Mouse (Mus musculus): Measurements from ENCODE around the gene Serpina3b. TPM values are rescaled to one million over a fixed set of nuclear protein-coding genes. Genes with fewer than 3 reads are reported as not detected.

Gene Serpina3b
- polyA plus RNA-seq, 1 experiment from 2014 or later = not detected

DNA sequence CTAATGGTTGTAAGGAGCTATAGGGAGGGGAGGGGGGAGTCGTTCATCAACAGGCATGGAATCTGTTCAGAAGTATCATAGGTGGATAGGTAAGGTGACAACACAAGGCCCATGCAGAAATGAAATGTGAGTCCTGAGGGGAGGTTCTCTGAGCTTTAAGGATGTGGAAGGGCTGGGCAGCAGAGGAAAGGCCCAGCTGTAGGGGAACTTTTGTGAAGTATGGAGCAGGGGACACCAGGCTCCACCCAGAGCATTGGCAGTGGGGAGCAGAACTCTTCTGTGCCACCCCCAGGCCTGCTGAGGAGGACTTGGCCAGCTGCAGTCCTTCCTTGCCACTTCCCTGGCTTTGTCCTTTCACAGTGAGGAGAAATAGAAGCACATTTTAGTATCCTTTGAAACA lies 13.7 kb downstream of the Serpina3b start:
- Histone ChIP-seq H3K9me3 (ENCODE audit: control insufficient read depth, low read length) (no peaks in the 10 kb centered on the region), H3K27me3 (ENCODE audit: control insufficient read depth, insufficient read depth, low read length) (no peaks in the 10 kb centered on the region), H3K4me2 (ENCODE audit: low read length) (no peak overlapping the region), H3K27ac (replicated peaks in 1 of 2; ENCODE audit: control insufficient read depth in 1 of 2, insufficient read depth in 1 of 2, low read depth in 2 of 2, low read length in 2 of 2) (no peak overlapping the region), H3K4me3 (ENCODE audit: control insufficient read depth in 1 of 2, insufficient read depth in 1 of 2, low read depth in 1 of 2, low read length in 2 of 2) (no peak overlapping the region), H3K36me3 (ENCODE audit: control insufficient read depth, insufficient read depth, low read length) (no peaks in the 10 kb centered on the region), H3K9ac (ENCODE audit: low read length) (no peak overlapping the region), H3K4me1 (ENCODE audit: control insufficient read depth in 2 of 2, insufficient read depth in 2 of 2, low read length in 2 of 2) (no peaks in the 10 kb centered on the region)
- no peak for ATAC-seq (ENCODE audit: insufficient number of reproducible peaks, insufficient read depth, low FRiP score, low read depth)
- WGBS = 56% methylated on average over 1 of the region's 1 CpGs

DNA sequence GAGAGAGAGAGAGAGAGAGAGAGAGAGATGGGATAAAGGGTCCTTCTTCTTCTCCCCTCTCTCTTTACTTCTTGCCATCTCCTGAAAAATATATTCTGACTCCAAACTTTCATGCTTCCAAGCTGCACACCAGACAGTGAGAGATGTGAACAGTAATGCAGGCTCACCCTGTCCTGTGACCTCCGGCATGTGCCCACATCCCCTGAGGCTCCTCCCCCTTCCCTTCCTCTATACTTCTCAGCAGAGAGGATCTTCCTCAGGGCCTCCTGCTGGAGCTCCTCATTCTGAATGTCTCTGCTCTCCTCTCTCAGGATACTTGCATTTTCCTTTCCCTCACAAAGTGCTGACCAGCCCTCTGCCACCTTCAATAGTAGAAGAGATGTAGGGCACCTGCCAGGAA lies 14.6 kb downstream of the Serpina3b start:
- H3K36me3 ChIP-seq (ENCODE audit: control insufficient read depth, insufficient read depth, low read length) = no peaks in the 10 kb centered on the region
- H3K9me3 ChIP-seq (ENCODE audit: control insufficient read depth, low read length) = no peaks in the 10 kb centered on the region
- no peaks in the 10 kb centered on the region for H3K27me3 ChIP-seq (ENCODE audit: control insufficient read depth, insufficient read depth, low read length)
- H3K4me1 ChIP-seq (ENCODE audit: control insufficient read depth in 2 of 2, insufficient read depth in 2 of 2, low read length in 2 of 2) = no peaks in the 10 kb centered on the region
- H3K4me3 ChIP-seq (ENCODE audit: control insufficient read depth in 1 of 2, insufficient read depth in 1 of 2, low read depth in 1 of 2, low read length in 2 of 2) = no peak overlapping the region
- H3K27ac ChIP-seq (replicated peaks in 1 of 2; ENCODE audit: control insufficient read depth in 1 of 2, insufficient read depth in 1 of 2, low read depth in 2 of 2, low read length in 2 of 2) = no peak overlapping the region
- 44% methylated on average over 1 of the region's 1 CpGs for WGBS
- no peak for ATAC-seq (ENCODE audit: insufficient number of reproducible peaks, insufficient read depth, low FRiP score, low read depth)
- no peak overlapping the region for H3K9ac ChIP-seq (ENCODE audit: low read length)
- no peak overlapping the region for H3K4me2 ChIP-seq (ENCODE audit: low read length)

DNA sequence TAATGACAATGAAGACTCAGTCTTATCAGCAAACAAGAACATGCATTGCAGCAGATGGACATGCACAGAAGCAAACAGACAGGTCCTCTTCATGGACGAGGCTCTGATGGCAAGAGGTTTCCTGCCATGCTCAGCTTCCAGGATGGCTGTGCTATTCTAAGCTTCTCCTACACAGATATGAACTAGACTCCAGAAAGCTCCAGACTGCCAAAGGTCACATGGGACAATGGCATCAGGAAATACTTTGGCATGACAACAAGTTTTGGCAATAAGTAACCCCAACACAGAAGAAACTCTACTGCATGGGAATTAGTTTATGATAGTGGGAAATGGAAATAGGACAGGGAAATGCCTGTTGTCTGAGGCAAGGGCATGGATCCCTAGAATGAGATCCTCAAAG lies 15.5 kb downstream of the Serpina3b start:
- H3K36me3 ChIP-seq (ENCODE audit: control insufficient read depth, insufficient read depth, low read length) = no peaks in the 10 kb centered on the region
- no peaks in the 10 kb centered on the region for H3K9me3 ChIP-seq (ENCODE audit: control insufficient read depth, low read length)
- H3K9ac ChIP-seq (ENCODE audit: low read length) = no peak overlapping the region
- H3K4me3 ChIP-seq (ENCODE audit: control insufficient read depth in 1 of 2, insufficient read depth in 1 of 2, low read depth in 1 of 2, low read length in 2 of 2) = no peak overlapping the region
- H3K27me3 ChIP-seq (ENCODE audit: control insufficient read depth, insufficient read depth, low read length) = no peaks in the 10 kb centered on the region
- WGBS = 39% methylated on average over 1 of the region's 1 CpGs
- no peak overlapping the region for H3K4me2 ChIP-seq (ENCODE audit: low read length)
- ATAC-seq (ENCODE audit: insufficient number of reproducible peaks, insufficient read depth, low FRiP score, low read depth) = no peak
- no peaks in the 10 kb centered on the region for H3K4me1 ChIP-seq (ENCODE audit: control insufficient read depth in 2 of 2, insufficient read depth in 2 of 2, low read length in 2 of 2)
- H3K27ac ChIP-seq (replicated peaks in 1 of 2; ENCODE audit: control insufficient read depth in 1 of 2, insufficient read depth in 1 of 2, low read depth in 2 of 2, low read length in 2 of 2) = no peak overlapping the region

DNA sequence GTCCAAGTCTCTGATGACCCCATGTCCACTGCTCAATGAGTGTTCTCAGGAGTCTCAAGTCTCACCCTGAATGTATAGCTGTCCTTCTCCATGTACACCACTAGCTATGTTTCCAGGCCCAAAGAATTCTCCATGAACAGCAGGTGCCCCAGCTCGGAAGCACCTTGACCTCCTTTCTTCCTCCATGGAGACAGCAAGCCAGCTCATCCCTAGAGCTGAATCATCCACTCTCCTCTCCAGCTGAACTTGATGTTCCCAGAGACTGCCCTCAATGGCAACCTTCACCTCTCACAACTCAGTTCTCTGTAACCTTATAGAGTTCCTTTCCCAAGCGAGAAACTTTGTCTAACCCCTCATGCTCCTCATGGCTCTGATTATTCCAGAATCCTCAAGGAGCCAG lies 17.8 kb downstream of the Serpina3b start:
- ATAC-seq (ENCODE audit: insufficient number of reproducible peaks, insufficient read depth, low FRiP score, low read depth) = no peak
- 70% methylated on average over 2 of the region's 2 CpGs for WGBS
- no peak overlapping the region for H3K9ac ChIP-seq (ENCODE audit: low read length)
- H3K4me3 ChIP-seq (ENCODE audit: control insufficient read depth in 1 of 2, insufficient read depth in 1 of 2, low read depth in 1 of 2, low read length in 2 of 2) = no peak overlapping the region
- H3K36me3 ChIP-seq (ENCODE audit: control insufficient read depth, insufficient read depth, low read length) = no peaks in the 10 kb centered on the region
- no peak overlapping the region for H3K4me2 ChIP-seq (ENCODE audit: low read length)
- no peaks in the 10 kb centered on the region for H3K4me1 ChIP-seq (ENCODE audit: control insufficient read depth in 2 of 2, insufficient read depth in 2 of 2, low read length in 2 of 2)
- no peak overlapping the region for H3K27ac ChIP-seq (replicated peaks in 1 of 2; ENCODE audit: control insufficient read depth in 1 of 2, insufficient read depth in 1 of 2, low read depth in 2 of 2, low read length in 2 of 2)
- H3K27me3 ChIP-seq (ENCODE audit: control insufficient read depth, insufficient read depth, low read length) = no peaks in the 10 kb centered on the region
- no peaks in the 10 kb centered on the region for H3K9me3 ChIP-seq (ENCODE audit: control insufficient read depth, low read length)

DNA sequence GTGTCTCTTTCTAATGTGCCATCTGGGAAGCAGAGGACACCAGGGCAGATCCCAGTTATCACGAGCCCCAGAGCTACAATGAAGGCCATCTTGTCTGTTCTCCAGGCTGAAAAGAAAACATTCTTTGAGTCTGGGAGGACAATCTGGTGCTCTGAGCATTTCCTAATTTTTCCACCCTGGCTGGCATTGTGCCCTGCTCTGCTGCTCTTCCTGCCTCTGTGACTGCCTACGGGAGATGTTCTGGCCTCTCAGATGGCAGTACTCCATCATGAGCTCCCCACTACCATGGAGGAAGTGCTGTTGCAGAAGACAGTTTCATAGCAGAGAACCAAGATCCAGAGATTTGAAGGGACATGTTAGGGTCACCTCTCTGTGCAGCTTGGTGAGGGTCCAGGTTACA lies 24.2 kb downstream of the Serpina3b start:
- Histone ChIP-seq H3K27me3 (ENCODE audit: control insufficient read depth, insufficient read depth, low read length) (no peaks in the 10 kb centered on the region), H3K4me2 (ENCODE audit: low read length) (no peak overlapping the region), H3K4me3 (ENCODE audit: control insufficient read depth in 1 of 2, insufficient read depth in 1 of 2, low read depth in 1 of 2, low read length in 2 of 2) (no peak overlapping the region), H3K36me3 (ENCODE audit: control insufficient read depth, insufficient read depth, low read length) (no peaks in the 10 kb centered on the region), H3K27ac (replicated peaks in 1 of 2; ENCODE audit: control insufficient read depth in 1 of 2, insufficient read depth in 1 of 2, low read depth in 2 of 2, low read length in 2 of 2) (no peak overlapping the region), H3K4me1 (ENCODE audit: control insufficient read depth in 2 of 2, insufficient read depth in 2 of 2, low read length in 2 of 2) (no peaks in the 10 kb centered on the region), H3K9me3 (ENCODE audit: control insufficient read depth, low read length) (no peaks in the 10 kb centered on the region), H3K9ac (ENCODE audit: low read length) (no peak overlapping the region)
- ATAC-seq (ENCODE audit: insufficient number of reproducible peaks, insufficient read depth, low FRiP score, low read depth) = no peak
- 57% methylated on average over 2 of the region's 2 CpGs for WGBS

DNA sequence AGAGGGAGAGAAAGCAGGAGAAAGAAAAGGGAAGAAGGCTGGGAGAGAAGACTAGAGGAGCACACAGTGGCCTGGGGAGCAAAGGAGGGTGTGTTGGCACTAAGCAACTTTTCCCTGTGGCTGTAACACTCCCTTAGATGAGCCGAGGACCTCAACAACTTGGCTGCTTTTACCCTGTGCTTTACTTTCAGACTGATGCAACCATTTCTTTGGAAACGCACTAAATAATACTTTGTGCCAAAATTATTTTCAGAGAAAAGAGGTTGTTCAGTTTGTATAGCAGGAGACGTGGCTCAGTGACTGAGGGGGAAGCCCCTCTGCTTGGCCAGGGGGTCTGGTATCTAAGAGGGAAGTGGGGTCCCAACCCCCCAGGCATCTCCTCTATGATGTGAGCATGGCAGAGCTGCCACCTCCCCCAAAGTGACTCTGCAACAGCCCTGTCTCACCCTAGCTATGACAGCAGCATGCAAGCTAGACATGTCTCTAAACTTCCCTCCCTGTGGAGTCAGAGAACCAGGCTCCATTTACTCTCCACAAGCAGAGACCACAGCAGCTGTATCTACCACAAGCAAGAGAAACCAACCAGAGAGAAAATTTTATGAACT lies 25.3 kb downstream of the Serpina3b start:
- no peak overlapping the region for H3K27ac ChIP-seq (replicated peaks in 1 of 2; ENCODE audit: control insufficient read depth in 1 of 2, insufficient read depth in 1 of 2, low read depth in 2 of 2, low read length in 2 of 2)
- H3K9me3 ChIP-seq (ENCODE audit: control insufficient read depth, low read length) = no peaks in the 10 kb centered on the region
- H3K36me3 ChIP-seq (ENCODE audit: control insufficient read depth, insufficient read depth, low read length) = no peaks in the 10 kb centered on the region
- WGBS = 77% methylated on average over 3 of the region's 3 CpGs
- no peaks in the 10 kb centered on the region for H3K27me3 ChIP-seq (ENCODE audit: control insufficient read depth, insufficient read depth, low read length)
- H3K4me3 ChIP-seq (ENCODE audit: control insufficient read depth in 1 of 2, insufficient read depth in 1 of 2, low read depth in 1 of 2, low read length in 2 of 2) = no peak overlapping the region
- H3K9ac ChIP-seq (ENCODE audit: low read length) = no peak overlapping the region
- H3K4me2 ChIP-seq (ENCODE audit: low read length) = no peak overlapping the region
- no peak for ATAC-seq (ENCODE audit: insufficient number of reproducible peaks, insufficient read depth, low FRiP score, low read depth)
- H3K4me1 ChIP-seq (ENCODE audit: control insufficient read depth in 2 of 2, insufficient read depth in 2 of 2, low read length in 2 of 2) = no peaks in the 10 kb centered on the region

DNA sequence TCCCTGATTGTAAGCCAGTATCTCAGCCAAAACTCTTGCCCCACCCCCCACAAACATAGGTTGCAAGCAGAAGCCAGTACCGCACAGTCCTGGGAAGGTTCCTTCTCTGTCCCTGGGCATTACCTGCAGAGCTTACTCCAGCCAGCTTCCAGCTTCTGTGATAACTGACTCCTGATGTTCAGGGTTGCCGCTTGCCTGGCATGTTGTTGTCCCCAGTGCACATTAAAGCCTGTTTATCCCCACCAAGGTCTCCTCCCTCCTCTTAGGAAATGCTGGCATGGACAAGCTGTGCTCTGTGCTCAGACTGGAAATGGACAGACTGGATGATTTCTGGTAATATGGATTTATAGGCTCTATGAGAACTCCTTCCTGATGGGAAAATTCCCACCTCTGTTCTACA lies 25.9 kb downstream of the Serpina3b start, which contains the start of gene Serpina3c:
Gene Serpina3c, minus strand, starts transcription at position 215 of the 400 bp plus-strand sequence.
- H3K9ac ChIP-seq (ENCODE audit: low read length) = no peak within 1 kb of the TSS
- ATAC-seq (ENCODE audit: insufficient number of reproducible peaks, insufficient read depth, low FRiP score, low read depth) = no peak
- no peaks in the 10 kb centered on the region for H3K36me3 ChIP-seq (ENCODE audit: control insufficient read depth, insufficient read depth, low read length)
- no peak within 1 kb of the TSS for H3K27ac ChIP-seq (replicated peaks in 1 of 2; ENCODE audit: control insufficient read depth in 1 of 2, insufficient read depth in 1 of 2, low read depth in 2 of 2, low read length in 2 of 2)
- no peaks in the 10 kb centered on the region for H3K4me1 ChIP-seq (ENCODE audit: control insufficient read depth in 2 of 2, insufficient read depth in 2 of 2, low read length in 2 of 2)
- H3K4me2 ChIP-seq (ENCODE audit: low read length) = no peak within 1 kb of the TSS
- H3K9me3 ChIP-seq (ENCODE audit: control insufficient read depth, low read length) = no peaks in the 10 kb centered on the region
- H3K27me3 ChIP-seq (ENCODE audit: control insufficient read depth, insufficient read depth, low read length) = no peaks in the 10 kb centered on the region
- 84% methylated on average over 2 of the region's 2 CpGs for WGBS
- H3K4me3 ChIP-seq (ENCODE audit: control insufficient read depth in 1 of 2, insufficient read depth in 1 of 2, low read depth in 1 of 2, low read length in 2 of 2) = no peak within 1 kb of the TSS

DNA sequence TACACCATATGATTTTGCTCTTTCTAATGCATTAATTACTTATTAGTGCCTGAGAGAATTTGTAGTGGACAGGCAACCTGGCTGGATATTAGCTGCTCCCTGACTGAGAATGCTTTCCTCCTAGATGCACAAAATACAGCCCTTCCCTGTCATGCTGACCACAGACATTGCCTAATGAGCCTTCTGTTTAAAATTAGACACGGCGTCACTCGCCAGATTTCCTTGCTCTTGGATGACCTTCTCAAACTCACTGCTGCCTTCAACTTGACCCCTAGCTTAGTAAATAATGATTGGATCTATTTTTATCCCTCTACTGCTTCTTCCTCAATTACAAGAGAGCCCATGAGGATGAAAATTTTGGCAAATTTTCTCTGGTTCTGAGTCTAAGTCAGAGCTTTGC lies 47.0 kb downstream of the Serpina3b start:
- H3K36me3 ChIP-seq (ENCODE audit: control insufficient read depth, insufficient read depth, low read length) = no peaks in the 10 kb centered on the region
- ATAC-seq (ENCODE audit: insufficient number of reproducible peaks, insufficient read depth, low FRiP score, low read depth) = no peak
- no peaks in the 10 kb centered on the region for H3K9me3 ChIP-seq (ENCODE audit: control insufficient read depth, low read length)
- 28% methylated on average over 3 of the region's 3 CpGs for WGBS
- no peak overlapping the region for H3K27ac ChIP-seq (replicated peaks in 1 of 2; ENCODE audit: control insufficient read depth in 1 of 2, insufficient read depth in 1 of 2, low read depth in 2 of 2, low read length in 2 of 2)
- no peak overlapping the region for H3K4me2 ChIP-seq (ENCODE audit: low read length)
- peaks cover 8 to 10% of the 10 kb centered on the region in 2 experiments; a peak in 3 of 4 replicates for H3K4me1 ChIP-seq (ENCODE audit: control insufficient read depth in 2 of 2, insufficient read depth in 2 of 2, low read length in 2 of 2)
- no peak overlapping the region for H3K4me3 ChIP-seq (ENCODE audit: control insufficient read depth in 1 of 2, insufficient read depth in 1 of 2, low read depth in 1 of 2, low read length in 2 of 2)
- peaks cover 8% of the 10 kb centered on the region for H3K27me3 ChIP-seq (ENCODE audit: control insufficient read depth, insufficient read depth, low read length)
- H3K9ac ChIP-seq (ENCODE audit: low read length) = no peak overlapping the region

Data from heart, embryonic 14.5 days (tissue).